Mouse (Mus musculus) thymus, adult 2 months (tissue): ENCODE results near the gene Spata2l. TPM values are rescaled to one million over a fixed set of nuclear protein-coding genes. Genes with fewer than 3 reads are reported as not detected.
"Not testable (repeated sequence)": the region's sequence is repeated elsewhere in the genome, so short reads cannot be mapped to it uniquely, and the experiment has no call there.

Experiments
- DNase-seq: peaks from one replicate; pipeline ENCODE4 v3.0.0; 2021
- H3K27ac ChIP-seq: fragments of 200-500 bp; 2 replicates; pipeline ENCODE4 v1.5.1; 2012; ENCODE audit warnings: low read length, control low read depth; ENCODE audit not compliant: control insufficient read depth, insufficient read depth
- H3K27me3 ChIP-seq: fragments of 200-500 bp; 2 replicates; pipeline ENCODE4 v1.6.1; 2012; ENCODE audit warnings: mild to moderate bottlenecking, low read length, moderate library complexity, mixed read lengths; ENCODE audit not compliant: control insufficient read depth, insufficient read depth
- H3K36me3 ChIP-seq: fragments of 200-500 bp; 2 replicates; pipeline ENCODE4 v1.6.1; 2012; ENCODE audit warnings: mild to moderate bottlenecking, low read length, moderate library complexity; ENCODE audit not compliant: control insufficient read depth, insufficient read depth
- H3K4me1 ChIP-seq: fragments of 200-500 bp; replicated peaks from 2 replicates; pipeline ENCODE4 v1.6.1; 2012; ENCODE audit warnings: low read length; ENCODE audit not compliant: control insufficient read depth, insufficient read depth
- H3K4me3 ChIP-seq: fragments of 200-500 bp; 2 replicates; pipeline ENCODE4 v1.5.1; 2012; ENCODE audit warnings: mild to moderate bottlenecking, low read length, control low read depth, moderate library complexity; ENCODE audit not compliant: control insufficient read depth, insufficient read depth
- CTCF ChIP-seq: fragments of 200-500 bp; IDR thresholded peaks from 2 replicates; pipeline ENCODE4 v1.5.1; 2012; ENCODE audit warnings: mild to moderate bottlenecking, control low read depth, low read length, moderate library complexity, borderline replicate concordance; ENCODE audit not compliant: control insufficient read depth, poor library complexity, insufficient read depth; ENCODE audit errors: extremely low read depth
- POLR2A ChIP-seq: fragments of 200-500 bp; IDR thresholded peaks from 2 replicates; pipeline ENCODE4 v1.6.1; 2012; ENCODE audit warnings: mild to moderate bottlenecking, low read length, control low read depth, moderate library complexity; ENCODE audit not compliant: control insufficient read depth, poor library complexity, insufficient read depth; ENCODE audit errors: extremely low read depth
- WGBS: fragments of 180-500 bp; shearing (Covaris S2); methylation state at CpG from one replicate; pipeline ENCODE4 v1.1.7; 2018; 5-methylcytosine and 5-hydroxymethylcytosine counted together
- polyA plus RNA-seq: library from polyadenylated mRNA; depleted of rRNA; stranded (reverse); fragments of >200 nt; gene quantifications from 2 replicates; pipeline ENCODE4 v1.2.3, GENCODE M21; 2012

Spata2l gene
- polyA plus RNA-seq, 1 experiment: 34.0 TPM

DNA sequence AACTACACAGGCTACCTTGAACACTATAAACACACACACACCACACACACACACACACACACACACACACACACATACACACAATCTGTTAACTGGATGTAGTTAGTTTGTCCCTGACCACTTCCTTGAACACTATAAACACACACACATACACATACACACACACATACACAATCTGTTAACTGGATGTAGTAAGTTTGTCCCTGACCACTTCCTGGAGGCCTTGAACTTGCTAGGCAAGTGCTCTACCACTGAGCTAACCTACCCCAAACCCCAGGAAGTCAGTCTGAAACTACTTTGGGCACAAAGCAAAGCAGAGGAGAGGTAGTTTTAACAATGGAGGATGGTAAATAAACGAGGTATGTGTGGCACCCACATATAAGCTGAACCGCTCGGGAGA, 32.5 kb downstream of the Spata2l start:
- no peak for DNase-seq

DNA sequence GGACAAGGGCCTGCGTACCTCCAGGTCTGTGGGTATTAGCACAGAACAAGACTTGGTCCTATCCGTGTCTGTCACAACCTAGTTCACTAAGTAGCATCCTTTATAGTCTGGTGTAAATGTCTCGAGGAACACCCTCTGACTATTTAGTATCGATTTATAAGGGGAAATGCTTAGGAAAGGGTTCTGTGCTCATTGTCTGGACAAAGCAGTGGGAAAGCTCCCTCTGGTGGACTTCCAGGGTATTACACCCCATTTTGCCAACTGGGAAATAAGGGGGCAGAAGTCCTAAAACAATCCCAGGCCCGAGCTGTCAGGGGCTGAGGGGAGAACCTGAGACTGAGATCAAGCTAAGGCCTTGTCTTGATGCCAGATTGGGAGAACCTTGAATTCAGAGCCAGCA, 33.7 kb downstream of the Spata2l start:
- no peak for TF ChIP-seq POLR2A
- TF ChIP-seq CTCF: peak; percentile 23; the same call in 1 of the 2 replicates
- H3K4me3 ChIP-seq: no peak overlapping the region
- no peaks in the 10 kb centered on the region for H3K4me1 ChIP-seq
- peak; percentile 70 for DNase-seq
- H3K36me3 ChIP-seq: peaks cover 18% of the 10 kb centered on the region
- H3K27me3 ChIP-seq: no peaks in the 10 kb centered on the region; the same call in 1 of the 2 replicates
- WGBS: 22% methylated on average over 5 of the region's 5 CpGs
- no peak overlapping the region for H3K27ac ChIP-seq

More for the DNA sequence above, 32.5 kb downstream of the Spata2l start:
- Histone ChIP-seq H3K27me3 (no peaks in the 10 kb centered on the region; the same call in 1 of the 2 replicates), H3K4me1 (no peaks in the 10 kb centered on the region), H3K27ac (no peak overlapping the region), H3K4me3 (no peak overlapping the region), H3K36me3 (peaks cover 27% of the 10 kb centered on the region)
- no peak for TF ChIP-seq POLR2A
- TF ChIP-seq CTCF: no peak
- WGBS: 88% methylated on average over 3 of the region's 3 CpGs

GRCm38 (mm10) chr8:123199864-123200263, 36.2 kb downstream of the Spata2l start:
- no peak overlapping the region for H3K27ac ChIP-seq
- DNase-seq: no peak
- H3K27me3 ChIP-seq: no peaks in the 10 kb centered on the region; the same call in 1 of the 2 replicates
- H3K36me3 ChIP-seq: peaks cover under 1% of the 10 kb centered on the region; the same call in 1 of the 2 replicates
- H3K4me3 ChIP-seq: no peak overlapping the region
- WGBS: 77% methylated on average over 14 of the region's 14 CpGs
- no peak for TF ChIP-seq POLR2A
- no peak for TF ChIP-seq CTCF
- H3K4me1 ChIP-seq: no peaks in the 10 kb centered on the region

GRCm38 (mm10) chr8:123197016-123197415, 39.0 kb downstream of the Spata2l start:
- H3K36me3 ChIP-seq, H3K4me1 ChIP-seq, H3K4me3 ChIP-seq, H3K27me3 ChIP-seq, DNase-seq, H3K27ac ChIP-seq: not testable (repeated sequence)
- 85% methylated on average over 5 of the region's 5 CpGs for WGBS

- DNase-seq: no peak
- WGBS: 98% methylated on average over 9 of the region's 9 CpGs
- H3K4me1 ChIP-seq: peaks cover 11% of the 10 kb centered on the region
- TF ChIP-seq POLR2A (no peak), CTCF (no peak)
- H3K4me3 ChIP-seq: no peak overlapping the region
- no peak overlapping the region for H3K27ac ChIP-seq
- H3K36me3 ChIP-seq: no peaks in the 10 kb centered on the region
- no peaks in the 10 kb centered on the region for H3K27me3 ChIP-seq
These were observed 42.3 kb downstream of the Spata2l start for GRCm38 (mm10) chr8:123193771-123194170.

GRCm38 (mm10) chr8:123191908-123192307, 44.1 kb downstream of the Spata2l start:
- Histone ChIP-seq H3K27me3 (no peaks in the 10 kb centered on the region), H3K36me3 (no peaks in the 10 kb centered on the region), H3K27ac (no peak overlapping the region), H3K4me1 (peaks cover 11% of the 10 kb centered on the region), H3K4me3 (no peak overlapping the region)
- no peak for TF ChIP-seq CTCF
- no peak for TF ChIP-seq POLR2A
- no peak for DNase-seq
- 58% methylated on average over 8 of the region's 8 CpGs for WGBS

- H3K27me3 ChIP-seq: no peaks in the 10 kb centered on the region
- peak; percentile 48 for DNase-seq
- H3K36me3 ChIP-seq: no peaks in the 10 kb centered on the region
- no peak overlapping the region for H3K27ac ChIP-seq
- WGBS: 5% methylated on average over 9 of the region's 9 CpGs
- TF ChIP-seq CTCF: 0 out of 2 replicates have a peak, but pooled peaks have one; percentile 29
- TF ChIP-seq POLR2A: no peak
- H3K4me3 ChIP-seq: no peak overlapping the region
- peaks cover 11% of the 10 kb centered on the region for H3K4me1 ChIP-seq
These were observed 45.4 kb downstream of the Spata2l start for GRCm38 (mm10) chr8:123190678-123191077.
